Mouse (Mus musculus): ENCODE measurements around the gene Col16a1.

Gene Col16a1

DNA sequence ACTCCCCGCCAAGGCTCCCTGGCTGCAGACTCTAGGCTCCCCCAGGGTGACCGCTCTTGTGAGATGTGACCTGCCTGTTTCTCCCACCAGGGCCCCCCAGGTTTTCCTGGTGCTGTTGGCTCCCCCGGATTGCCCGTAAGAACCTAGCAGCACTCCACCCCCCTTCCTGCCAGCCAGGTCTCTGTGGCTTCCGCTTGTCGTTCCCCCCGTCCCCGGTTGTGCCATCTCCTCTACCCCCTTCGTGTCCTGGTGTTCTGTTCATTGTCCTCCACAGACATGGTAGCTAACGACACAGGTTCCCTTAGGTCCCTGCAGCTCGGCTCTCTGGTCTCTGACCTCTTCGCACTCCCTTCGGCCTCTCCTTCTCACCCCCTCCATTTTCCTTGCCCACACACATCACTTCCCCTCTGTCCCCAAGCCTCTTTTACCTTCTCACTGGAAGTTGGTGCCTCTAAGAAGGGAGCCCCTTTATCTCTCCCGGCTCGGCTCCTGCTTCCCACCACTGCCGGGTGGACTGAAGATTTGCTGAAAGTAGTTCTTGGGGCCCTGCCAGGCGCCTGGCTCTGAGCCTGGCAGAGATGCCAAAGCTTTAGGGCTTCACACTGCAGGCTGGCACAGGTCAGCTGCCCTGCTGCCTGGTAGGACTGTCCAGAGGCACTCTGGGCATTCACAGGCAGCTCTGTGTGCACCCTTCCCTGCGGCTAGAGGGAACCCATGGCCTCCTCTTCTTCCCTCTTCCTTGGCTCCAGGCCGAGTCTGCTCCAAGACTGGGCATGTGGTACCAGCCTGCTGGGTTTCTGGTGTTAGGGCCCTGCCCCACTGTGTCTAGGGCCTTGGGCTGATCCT is 33.9 kb downstream of the Col16a1 start:
- peak; percentile 77 to 90 for DNase-seq (ENCODE audit: inconsistent age in 2 of 2, low spot score in 1 of 2)

DNA sequence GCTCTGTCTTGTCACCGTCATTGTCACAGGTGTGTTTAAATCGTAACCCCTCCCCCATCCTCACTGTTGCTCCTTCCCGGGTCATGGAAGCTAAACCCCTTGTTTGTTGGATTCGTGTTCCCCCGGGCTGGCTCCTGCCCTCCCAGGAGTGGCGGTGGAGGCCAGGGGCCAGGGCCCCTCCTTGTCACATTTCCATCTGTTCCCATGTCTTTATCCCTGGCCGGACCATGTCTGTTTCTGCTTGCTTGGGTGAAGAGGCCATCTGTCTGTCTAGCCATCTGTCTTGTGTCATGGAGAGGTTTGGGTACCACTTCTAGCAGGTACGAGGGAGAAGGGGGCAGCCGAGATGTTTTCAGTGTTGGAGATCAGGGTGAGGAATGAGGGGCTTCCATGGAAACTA is 34.6 kb downstream of the Col16a1 start:
- no peak for DNase-seq (ENCODE audit: inconsistent age in 2 of 2, low spot score in 1 of 2)

DNA sequence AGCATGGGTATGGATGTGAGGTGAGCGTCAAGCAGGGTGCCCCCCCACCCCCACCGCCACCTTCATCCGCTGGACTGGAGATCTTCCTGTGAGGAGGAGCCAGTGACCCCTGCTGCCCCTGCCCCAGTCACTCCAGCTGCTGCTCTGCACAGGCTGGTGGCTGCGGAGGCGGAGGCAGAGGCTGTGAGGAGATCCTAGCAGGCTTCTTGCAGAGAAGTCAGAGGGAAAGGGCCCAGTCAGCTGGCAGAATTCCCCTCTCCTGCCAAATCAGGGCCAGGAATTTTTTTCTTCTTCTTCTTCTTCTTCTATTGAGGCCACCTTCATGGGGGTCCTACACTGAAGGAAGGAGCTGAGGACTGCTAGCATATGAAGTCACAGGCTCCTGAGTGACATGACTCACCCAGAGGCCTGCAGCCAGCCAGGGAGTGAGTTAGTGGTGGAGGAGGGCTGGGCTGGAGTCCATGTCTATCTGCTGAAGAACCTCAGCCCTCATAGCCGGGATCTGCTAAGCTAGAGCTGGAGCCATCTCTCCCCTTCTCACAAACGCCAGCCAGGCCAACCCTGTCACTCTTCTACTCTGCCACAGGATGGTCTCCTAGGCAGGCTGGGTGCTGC is 36.8 kb downstream of the Col16a1 start:
- peak; percentile 61 to 79 for DNase-seq (ENCODE audit: inconsistent age in 2 of 2, low spot score in 1 of 2)

DNA sequence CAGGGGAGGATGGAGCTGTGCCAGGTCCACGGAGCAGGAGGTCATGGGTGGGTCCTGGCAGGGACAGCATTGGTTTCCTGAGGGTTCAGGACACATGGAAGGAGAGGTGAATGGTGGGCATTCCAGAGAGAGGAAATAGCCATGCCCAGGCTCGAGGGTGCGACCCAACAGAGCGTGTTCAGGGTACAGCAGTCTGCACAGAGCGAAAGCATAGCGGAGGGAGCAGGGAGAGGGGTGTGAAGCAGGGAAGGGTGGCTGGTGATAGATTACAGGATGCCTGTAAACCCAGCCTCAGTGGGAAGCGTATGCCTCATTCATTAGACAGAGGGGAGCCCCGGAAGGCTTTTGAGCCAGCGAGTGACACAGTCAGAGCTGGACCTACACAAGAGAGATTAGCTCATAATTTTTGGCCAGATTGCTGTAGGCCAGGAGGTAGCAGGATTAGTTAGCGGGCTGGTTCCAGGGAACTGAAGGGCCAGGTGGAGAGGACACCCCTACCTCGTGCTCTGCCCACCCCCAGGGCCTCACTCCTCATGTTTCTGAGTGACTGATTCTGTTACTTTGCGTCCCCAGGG is 37.7 kb downstream of the Col16a1 start:
- DNase-seq (ENCODE audit: inconsistent age in 2 of 2, low spot score in 1 of 2): no peak

DNA sequence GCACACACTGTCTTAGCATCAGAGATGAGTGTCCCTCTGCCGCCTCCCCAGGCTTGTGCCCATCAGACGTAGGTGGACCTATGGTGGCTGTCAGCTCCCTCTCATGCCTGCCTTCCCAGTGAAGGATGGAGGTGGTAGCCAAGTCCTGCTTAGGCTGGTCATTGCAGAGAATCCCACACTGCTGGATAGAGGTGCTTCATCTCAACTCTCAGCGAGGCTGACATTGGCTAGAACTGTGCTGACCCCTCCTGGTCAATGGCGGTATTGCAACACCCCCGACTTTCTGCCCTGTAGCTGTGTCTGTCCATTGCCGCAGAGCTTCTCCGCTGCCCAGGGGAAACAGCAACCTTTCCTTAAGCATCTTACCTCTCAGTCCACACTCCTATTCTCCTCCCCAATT is 39.7 kb downstream of the Col16a1 start:
- DNase-seq (ENCODE audit: inconsistent age in 2 of 2, low spot score in 1 of 2): peak; percentile 91 to 98

DNA sequence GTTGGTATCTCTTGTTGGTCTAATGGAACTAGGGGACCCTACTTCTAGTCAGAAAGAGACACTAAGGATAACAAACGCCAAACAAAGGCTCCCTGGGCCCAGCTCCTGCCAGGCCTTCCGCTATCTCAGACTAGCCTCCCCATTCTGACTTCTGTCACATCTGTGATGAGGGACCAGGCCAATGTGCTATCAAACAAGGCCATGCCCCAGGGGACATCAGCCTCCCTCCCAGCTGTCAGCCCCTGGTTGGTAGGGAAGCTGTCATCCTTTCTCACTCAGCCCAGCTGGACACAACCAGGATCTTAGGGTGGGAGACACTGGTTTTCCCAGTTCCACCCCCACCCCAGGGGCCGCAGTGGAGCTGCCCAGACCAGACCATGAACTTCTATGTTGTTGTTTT is 47.5 kb downstream of the Col16a1 start:
- no peak for DNase-seq (ENCODE audit: inconsistent age in 2 of 2, low spot score in 1 of 2)

DNA sequence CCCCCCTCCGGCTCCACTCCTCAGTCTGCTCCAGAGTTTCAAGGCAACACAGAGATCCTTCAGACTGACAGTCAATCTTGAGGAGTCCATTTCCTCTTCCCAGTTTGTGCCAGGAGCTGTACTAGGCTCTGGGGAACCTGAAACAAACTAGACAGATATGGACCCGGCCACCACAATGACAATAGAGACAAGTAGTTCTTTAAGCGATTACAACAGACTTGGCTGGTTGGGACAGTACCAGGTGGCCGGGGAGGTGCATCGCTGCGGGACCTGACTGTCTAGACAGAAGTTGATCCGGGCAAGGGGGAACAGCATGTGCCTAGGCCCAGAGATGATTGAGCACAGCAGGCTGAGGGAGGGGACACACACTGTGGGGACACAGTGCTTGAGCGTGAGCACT is 53.5 kb downstream of the Col16a1 start:
- no peak for DNase-seq (ENCODE audit: inconsistent age in 2 of 2, low spot score in 1 of 2)

DNA sequence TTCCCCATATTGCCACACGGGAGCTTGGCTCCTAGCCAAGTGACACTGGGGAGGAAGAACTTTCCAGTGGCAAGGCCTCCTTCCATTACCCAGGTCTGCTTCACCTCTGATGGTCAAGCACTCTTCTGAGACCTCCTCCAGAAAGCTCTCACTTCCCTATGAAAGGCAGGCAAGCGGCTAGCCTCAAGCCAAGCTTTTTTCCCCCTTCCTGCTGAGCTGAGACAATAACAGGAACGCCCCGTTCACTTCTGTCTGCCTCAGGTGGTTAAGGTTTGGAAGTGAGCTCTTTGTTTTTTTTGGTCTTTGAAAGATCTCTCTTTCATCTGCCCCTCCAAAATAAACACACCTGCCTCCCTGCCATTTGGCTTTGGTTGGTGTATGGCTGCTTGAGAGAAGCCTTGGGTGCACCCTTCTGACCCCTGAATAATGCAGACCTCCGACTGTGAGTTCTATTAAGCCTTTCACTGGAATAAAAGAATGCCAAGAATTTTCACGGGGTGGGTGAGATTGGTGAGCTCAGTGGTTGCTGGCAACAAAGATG is 54.5 kb downstream of the Col16a1 start, which contains the start of gene Pef1:
Pef1 (plus strand) TSS at position 448 of the 541 bp plus-strand sequence.
- no peak for DNase-seq (ENCODE audit: inconsistent age in 2 of 2, low spot score in 1 of 2)

DNA sequence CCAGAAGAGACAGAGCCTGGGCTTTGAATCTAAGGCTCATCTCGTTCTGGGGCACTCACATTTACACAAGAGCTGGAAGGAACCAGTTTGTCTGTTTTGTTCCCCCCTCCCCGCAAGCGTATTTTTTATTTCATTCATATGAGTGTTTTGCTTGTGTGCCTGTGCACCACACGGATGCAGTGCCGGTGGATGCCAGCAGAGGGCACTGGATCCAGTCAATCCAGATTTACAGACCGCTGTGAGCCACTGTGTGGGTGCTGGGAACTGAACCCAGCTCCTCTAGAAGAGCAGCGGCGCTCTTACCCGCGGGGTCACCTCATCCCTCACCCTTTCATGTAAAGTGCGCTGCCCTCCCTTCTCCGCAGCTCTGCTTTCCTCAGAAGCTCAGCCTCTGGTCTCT is 56.0 kb downstream of the Col16a1 start:
- DNase-seq (ENCODE audit: inconsistent age in 2 of 2, low spot score in 1 of 2): no peak

DNA sequence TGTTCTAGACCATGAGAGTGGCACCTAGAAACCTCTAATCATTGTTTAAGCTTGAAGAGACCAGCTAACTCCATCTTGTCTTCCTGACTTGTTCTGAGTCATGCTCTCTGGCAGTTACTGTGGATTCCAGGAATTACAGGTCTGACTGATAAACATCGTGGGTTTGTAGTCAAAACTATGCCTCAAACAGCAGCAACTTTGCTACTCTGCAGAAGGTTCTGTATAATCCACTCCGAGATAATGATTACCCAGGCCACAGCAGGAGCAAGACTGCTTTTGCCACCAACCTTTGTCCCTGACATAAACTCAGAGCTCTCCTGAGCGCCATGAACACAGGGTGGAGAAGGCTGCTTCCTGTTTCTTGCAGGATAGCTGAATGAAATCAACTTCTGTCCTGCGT is 56.9 kb downstream of the Col16a1 start:
- peak in 1 of 2 experiments; percentile 57 for DNase-seq (ENCODE audit: inconsistent age in 2 of 2, low spot score in 1 of 2)

DNA sequence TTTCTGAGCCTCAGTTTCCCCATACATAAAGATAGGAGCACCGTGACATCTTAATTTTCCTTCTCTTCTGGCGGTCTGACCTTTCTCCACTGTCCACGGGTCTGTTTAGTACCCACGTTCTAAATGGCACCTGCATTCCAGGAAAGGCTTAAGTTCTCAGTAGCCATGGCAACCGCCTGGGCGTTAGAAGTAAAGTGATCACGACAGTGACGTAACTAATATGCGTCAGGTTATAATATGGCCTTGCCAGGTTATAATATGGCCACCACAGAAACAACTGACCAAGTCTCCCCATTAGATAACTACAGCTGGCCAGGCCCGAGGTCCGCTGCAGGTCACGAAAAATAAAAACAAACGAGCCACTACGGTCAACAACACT is 59.4 kb downstream of the Col16a1 start:
- DNase-seq (ENCODE audit: inconsistent age in 2 of 2, low spot score in 1 of 2): no peak

DNA sequence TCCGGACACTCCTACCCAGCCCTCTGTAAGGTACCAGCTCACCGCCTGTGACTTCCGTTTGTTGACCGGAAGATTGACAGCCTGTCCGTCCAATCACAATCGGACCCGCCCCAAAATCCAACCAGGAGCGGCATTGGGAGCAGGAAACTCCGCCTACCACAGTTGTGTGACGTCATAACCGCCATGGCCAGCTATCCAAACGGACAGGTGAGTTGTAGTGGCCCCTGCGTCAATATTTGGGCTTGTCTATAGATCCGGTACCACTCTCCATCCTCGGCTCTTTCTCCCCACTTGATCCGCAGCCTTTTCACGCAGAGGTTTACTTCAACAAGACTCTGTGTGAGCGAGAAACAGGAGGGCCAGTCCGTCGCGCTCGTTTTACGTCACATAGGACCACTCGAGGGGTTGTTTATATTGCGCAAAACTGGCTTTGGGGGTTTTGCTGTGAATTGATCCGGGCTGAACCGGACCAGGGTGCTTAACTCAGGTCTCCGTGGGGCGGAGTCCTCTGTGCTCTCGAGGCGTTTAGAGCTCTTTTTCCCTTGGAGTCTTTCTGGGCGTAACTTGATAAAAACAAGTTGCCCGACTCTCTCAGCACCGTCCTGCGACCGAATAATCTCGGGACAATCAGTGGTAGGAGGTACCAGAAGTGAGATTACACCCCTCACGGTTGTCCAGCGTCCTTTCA is 59.9 kb downstream of the Col16a1 start:
- DNase-seq (ENCODE audit: inconsistent age in 2 of 2, low spot score in 1 of 2): peak; percentile 99 to 100

DNA sequence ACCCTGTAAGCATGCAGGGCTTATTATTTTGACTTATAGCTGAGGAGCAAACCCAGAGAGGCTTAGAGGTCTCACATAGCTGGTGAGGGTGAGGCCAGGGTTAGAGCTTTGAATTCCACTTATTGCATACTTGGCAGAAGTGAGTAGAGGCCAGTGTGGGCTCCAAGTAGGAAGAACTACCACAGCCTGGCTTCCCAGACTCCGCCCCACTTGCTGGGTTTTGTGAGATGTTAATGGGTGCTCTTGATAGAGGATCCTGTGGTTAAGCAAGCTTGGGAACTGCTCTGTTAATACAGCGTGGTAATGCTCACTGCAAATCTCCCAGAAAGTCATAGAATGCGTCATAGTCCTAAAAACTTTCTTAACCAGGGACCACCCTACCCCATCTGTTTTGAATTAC is 61.3 kb downstream of the Col16a1 start:
- peak in 1 of 2 experiments; percentile 30 for DNase-seq (ENCODE audit: inconsistent age in 2 of 2, low spot score in 1 of 2)

DNA sequence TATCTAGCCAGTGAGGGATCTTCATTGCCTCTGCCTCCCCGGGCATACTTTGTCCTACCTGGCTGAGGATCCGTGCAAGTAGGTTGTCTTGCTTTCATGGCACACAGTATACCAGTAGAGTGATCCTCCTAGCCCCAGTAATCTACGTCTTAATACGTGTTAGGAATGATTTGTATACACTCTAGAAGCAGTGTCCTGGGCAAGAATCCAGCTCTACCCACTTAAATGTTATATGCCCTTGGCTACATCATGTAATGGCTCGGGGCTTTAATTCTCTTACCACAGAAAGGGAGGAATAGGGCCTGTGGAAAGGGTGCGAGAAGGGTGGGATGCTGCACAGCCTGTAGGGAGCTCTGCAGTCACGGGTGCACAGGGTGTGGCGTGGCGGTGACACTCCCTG is 62.0 kb downstream of the Col16a1 start:
- DNase-seq (ENCODE audit: inconsistent age in 2 of 2, low spot score in 1 of 2): no peak

DNA sequence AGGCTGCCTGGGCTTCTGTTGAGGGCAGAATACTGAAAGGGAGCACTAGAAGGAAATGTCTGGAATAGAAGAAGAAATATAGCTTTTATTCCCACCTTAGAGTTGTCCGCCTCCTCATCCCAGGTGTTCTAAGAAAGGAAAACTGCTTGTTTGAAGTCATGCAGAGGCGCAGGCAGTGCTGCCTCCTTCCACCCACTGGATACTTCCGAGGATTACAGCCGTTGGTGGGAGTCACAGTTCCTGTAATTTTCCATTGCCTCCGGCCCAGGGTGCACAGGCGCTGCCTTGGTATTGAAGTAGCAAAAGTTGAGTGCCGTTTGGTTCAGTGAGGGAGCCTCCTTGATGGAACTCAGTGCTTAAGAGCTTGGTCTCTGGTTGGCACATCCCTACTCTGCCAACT is 62.5 kb downstream of the Col16a1 start:
- peak in 1 of 2 experiments; percentile 58 for DNase-seq (ENCODE audit: inconsistent age in 2 of 2, low spot score in 1 of 2)

DNA sequence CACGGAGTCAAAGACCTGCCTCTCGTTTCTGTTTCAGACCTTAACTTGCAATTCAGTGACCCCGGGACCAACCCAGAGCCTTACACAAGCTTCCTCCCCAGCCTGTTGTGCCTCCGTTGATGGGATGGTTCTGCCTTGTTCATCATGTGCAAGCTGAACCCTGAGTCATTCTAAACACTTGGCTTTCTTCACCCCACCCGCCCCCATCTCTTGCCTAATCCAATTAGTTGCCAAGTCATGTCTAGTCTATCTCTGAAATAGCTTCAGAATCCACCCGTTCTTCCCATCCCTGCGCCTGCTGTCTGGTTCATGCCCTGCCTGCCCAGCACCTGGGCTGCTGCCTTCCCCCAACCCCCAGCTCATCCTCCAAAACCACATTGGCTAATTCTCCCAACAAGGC is 64.7 kb downstream of the Col16a1 start:
- peak; percentile 85 to 92 for DNase-seq (ENCODE audit: inconsistent age in 2 of 2, low spot score in 1 of 2)

DNA sequence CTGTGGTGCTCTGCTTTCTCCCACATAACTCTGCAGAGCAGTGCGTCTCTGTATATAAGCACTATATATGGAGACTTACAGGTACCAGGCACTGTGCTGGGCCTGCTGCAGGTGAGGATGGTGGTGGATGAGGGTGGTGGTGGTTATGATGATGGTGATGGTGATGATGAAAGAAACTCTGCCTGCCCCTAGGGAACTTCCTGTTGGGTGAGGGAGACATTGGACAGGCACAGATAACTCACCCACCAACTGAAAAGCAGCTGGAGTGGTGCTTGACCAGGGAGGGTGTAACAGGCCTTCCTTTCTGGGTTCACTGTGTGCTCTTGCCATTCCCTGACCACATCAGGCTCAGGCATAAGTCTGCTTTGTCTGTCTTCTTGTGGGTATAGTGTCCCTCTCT is 65.1 kb downstream of the Col16a1 start:
- DNase-seq (ENCODE audit: inconsistent age in 2 of 2, low spot score in 1 of 2): no peak

DNA sequence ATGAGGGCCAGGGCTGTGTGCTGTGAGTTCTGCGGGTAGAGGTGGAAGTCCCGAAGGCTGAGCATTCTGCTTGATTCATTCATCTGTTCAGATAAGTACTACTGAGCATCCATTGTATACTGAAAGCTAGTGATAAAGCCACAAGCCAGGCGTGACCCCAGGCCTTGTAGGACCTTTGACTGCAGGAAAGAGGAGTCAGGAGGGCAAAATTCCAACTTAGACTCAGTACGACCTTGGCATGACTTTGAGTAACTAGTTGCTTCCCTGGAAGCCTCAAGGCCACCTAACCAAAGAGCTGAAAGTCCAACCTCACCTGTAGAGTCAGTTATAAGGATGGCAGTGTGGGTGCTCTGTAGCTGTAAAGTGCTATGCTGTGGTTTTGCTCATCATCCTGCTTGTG is 73.1 kb downstream of the Col16a1 start:
- DNase-seq (ENCODE audit: inconsistent age in 2 of 2, low spot score in 1 of 2): peak in 1 of 2 experiments; percentile 61

DNA sequence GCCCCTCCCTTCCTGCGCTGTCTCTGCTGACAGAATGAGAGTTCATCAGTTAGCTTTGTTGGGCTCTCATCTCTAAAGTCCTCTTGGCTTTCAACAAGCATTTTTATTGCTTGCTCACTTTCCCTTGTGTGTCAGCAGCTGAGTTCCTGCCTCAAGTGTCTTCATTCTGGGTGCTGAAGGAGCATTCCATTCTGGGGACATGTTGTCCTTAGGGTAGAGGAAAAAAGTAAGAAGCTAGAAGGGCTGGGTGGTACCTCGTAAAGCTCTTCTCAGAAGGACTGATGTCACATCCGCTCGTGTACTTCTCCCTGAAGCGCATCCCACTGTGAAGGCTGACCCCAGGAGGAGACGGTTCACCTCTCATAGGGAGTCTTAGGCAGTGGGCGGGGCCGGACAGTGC is 73.9 kb downstream of the Col16a1 start:
- DNase-seq (ENCODE audit: inconsistent age in 2 of 2, low spot score in 1 of 2): no peak

DNA sequence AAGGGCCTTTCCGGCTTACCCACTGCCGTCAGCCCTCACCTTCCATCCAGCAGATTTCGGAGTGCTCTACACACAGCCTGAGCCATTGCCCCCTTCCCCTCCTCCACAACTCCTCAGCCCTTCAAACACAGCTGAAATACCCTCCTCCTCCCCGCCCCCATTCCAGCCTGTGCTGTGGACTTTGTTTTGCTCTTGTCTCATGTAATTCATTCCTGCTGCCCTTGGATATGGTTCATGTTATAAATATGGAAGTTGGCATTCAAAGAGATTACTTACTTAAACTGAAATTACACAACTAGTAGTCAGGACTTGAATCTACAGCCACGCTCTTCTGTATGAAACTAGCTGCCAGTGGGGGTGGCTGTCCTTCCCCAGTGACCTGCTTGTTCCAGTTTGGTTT is 75.4 kb downstream of the Col16a1 start:
- no peak for DNase-seq (ENCODE audit: inconsistent age in 2 of 2, low spot score in 1 of 2)

DNA sequence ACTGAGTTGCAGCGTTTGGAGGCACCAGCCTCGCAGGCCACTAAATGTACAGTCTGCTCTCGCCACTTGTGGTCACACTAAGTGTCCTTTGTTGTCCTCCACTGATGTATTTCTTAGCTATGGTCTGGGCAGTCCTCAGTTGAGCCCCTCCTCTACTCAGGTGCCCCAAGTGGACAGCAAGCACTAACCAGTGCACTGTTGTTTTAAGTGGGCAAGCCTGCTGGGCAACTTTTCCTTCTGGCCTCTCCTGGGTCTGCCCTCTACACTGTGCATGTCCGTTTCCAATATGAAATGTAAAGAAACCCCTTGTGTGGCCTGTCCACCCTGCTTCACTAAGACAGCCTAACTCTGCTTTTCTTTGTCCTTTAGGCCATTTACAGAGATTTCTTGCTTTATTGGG is 76.5 kb downstream of the Col16a1 start:
- DNase-seq (ENCODE audit: inconsistent age in 2 of 2, low spot score in 1 of 2): no peak
